Mouse (Mus musculus): ENCODE results near the gene Aebp2.

The Aebp2 gene

DNA sequence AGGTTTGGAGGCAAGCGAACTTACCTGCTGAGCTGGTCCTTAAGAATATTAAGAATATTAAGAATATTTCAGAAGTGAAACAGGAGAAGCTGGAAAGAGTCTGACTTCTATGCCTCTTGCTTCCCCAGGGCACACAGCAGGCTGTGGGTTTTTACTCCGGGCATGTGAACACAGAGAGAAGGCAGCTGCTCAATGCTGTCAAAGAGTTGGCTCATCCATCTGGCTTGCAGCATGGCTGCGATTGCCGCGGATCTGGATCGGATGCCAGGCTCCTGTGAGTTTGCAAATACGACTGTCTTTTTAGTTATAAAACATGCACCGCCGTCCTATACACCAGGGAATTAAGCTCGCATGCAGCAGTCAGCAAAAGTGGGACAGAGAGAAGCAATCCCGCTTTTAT is 75.5 kb downstream of the Aebp2 start:
- in situ Hi-C loops (cut with MboI) = no loop called here

DNA sequence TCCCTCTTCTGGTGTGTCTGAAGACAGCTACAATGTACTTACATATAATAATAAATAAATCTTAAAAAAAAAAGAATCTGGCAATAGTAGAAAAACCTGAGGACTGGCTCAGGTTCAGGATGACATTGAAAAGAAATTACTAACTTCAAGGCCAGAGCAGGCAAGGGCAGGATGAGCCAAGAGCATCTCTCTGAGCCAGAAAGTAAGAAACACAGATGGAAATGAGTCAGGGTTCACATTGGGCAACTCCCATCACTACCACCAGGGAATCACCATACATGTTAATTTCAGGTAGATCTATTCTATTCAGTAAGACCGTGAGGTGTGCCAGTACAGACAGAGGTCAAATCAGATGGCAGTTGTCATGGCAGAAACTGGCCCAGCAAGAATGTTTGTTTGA is 76.1 kb downstream of the Aebp2 start:
- in situ Hi-C loops (cut with MboI) = no loop called here

DNA sequence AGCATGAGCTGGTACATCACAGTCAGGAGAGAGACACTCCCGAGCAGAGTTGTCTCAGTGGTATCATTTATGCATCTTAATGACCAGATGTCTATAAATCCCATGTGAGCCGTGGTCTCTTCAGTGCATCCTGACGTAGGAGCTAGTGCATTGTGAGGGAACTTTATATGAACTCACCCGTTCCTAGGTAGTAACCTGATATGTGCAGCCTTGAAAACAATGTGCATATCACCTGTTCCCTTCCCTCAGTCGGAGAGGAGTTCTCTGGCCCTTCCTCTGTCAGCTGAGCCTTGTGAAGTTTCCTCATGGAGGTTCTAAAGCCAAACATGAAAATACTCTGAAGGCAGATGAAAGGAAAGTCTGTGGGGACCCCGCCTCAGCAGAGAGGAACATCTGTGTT is 78.8 kb downstream of the Aebp2 start:
- in situ Hi-C loops (cut with MboI) = no loop called here

DNA sequence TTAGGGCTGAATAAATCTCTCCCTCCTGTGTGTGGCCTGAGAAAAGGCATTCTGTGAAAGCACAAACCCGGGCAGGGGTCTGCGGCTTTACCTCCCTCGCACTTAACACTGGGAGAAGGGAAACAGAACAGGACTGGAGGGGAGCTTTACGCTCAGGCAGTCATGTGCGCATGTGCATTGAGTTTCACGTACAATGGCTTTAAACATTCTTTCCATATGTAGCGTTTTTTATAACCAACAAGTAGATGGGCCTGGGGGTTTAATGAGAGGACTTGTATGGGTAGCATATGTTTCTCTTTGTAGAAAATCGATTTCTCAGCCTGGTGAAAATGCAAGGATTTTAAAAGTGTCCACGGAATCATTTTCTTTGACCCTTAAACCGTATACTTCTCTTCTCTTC is 82.7 kb downstream of the Aebp2 start:
- in situ Hi-C loops (cut with MboI) = no loop called here

DNA sequence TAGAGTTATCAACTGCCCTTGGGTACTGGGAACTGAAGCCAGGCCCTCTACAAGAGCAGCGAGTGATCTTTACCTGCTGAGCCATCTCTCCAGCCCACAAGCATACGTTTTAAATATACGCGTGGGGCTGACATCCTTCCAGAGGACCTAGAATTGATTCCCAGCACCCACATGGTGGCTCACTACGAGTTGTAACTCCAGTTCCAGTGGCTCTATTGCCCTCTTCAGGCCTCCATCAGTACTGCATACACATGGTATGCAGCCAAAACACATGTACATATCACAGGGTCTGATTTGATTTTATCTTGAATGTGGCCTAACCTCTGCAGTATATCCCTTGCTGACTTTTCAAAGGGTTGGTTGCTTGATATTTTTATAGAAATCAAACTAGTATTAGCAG is 83.6 kb downstream of the Aebp2 start:
- in situ Hi-C loops (cut with MboI) = no loop called here

- in situ Hi-C loops (cut with MboI) = no loop called here
These were observed 85.6 kb downstream of the Aebp2 start for GRCm38 (mm10) chr6:140708059-140708458.

- in situ Hi-C loops (cut with MboI) = no loop called here
These were observed 87.1 kb downstream of the Aebp2 start for GRCm38 (mm10) chr6:140709415-140710107.

GRCm38 (mm10) chr6:140712754-140713153 is 90.3 kb downstream of the Aebp2 start:
- in situ Hi-C loops (cut with MboI) = no loop called here

GRCm38 (mm10) chr6:140714905-140715365 is 92.5 kb downstream of the Aebp2 start:
- in situ Hi-C loops (cut with MboI) = no loop called here

- in situ Hi-C loops (cut with MboI) = no loop called here
These were observed 99.6 kb downstream of the Aebp2 start for GRCm38 (mm10) chr6:140722058-140722457.

All from mature B cell (primary cell).